Mouse (Mus musculus) liver, embryonic 11.5 days (tissue): ENCODE data around the gene Flt1. TPM values are rescaled to one million over a fixed set of nuclear protein-coding genes. Genes with fewer than 3 reads are reported as not detected.
"Not testable (repeated sequence)": the region's sequence is repeated elsewhere in the genome, so short reads cannot be mapped to it uniquely, and the experiment has no call there.

Experiments
- ATAC-seq: fragments of 200-750 bp; cut with Nextera tagmentation; replicated peaks from 2 replicates; pipeline ENCODE4 v1.8.0; 2017; ENCODE audit warnings: moderate number of reproducible peaks, mild to moderate bottlenecking, moderate TSS enrichment, moderate library complexity; ENCODE audit not compliant: low FRiP score
- DNase-seq: peaks from one replicate; pipeline ENCODE4 v3.0.0-alpha.2; 2017; ENCODE audit warnings: low spot score
- H3K27ac ChIP-seq: fragments of 300-500 bp; sonication (generic); 2 replicates; pipeline ENCODE4 v1.5.1; 2014; ENCODE audit warnings: mild to moderate bottlenecking, low read depth, low read length, control low read depth
- H3K27me3 ChIP-seq: fragments of 300-500 bp; sonication (generic); replicated peaks from 2 replicates; pipeline ENCODE4 v1.6.1; 2014; ENCODE audit warnings: low read length, mixed read lengths; ENCODE audit not compliant: control insufficient read depth, insufficient read depth
- H3K36me3 ChIP-seq: fragments of 300-500 bp; sonication (generic); 2 replicates; pipeline ENCODE4 v1.6.1; 2014; ENCODE audit warnings: mild to moderate bottlenecking, low read length, moderate library complexity, mixed read lengths; ENCODE audit not compliant: control insufficient read depth, insufficient read depth
- H3K4me1 ChIP-seq: fragments of 300-500 bp; sonication (generic); replicated peaks from 2 replicates; pipeline ENCODE4 v1.6.1; 2014; ENCODE audit warnings: low read length, mixed read lengths; ENCODE audit not compliant: control insufficient read depth, insufficient read depth
- H3K4me2 ChIP-seq: fragments of 300-500 bp; sonication (generic); 2 replicates; pipeline ENCODE4 v1.6.1; 2014; ENCODE audit warnings: mild to moderate bottlenecking, control low read depth, moderate library complexity
- H3K4me3 ChIP-seq: fragments of 300-500 bp; sonication (generic); 2 replicates; pipeline ENCODE4 v1.5.1; 2014; ENCODE audit warnings: low read depth, low read length, control low read depth
- H3K9ac ChIP-seq: fragments of 300-500 bp; sonication (generic); 2 replicates; pipeline ENCODE4 v1.6.1; 2014; ENCODE audit warnings: low read depth, low read length, control low read depth
- H3K9me3 ChIP-seq: fragments of 300-500 bp; sonication (generic); 2 replicates; pipeline ENCODE4 v1.6.1; 2016; ENCODE audit warnings: low read length, inconsistent platforms, mixed read lengths; ENCODE audit not compliant: control insufficient read depth
- WGBS: fragments of 180-500 bp; shearing (Covaris S2); extraction: QIAGEN DNeasy Blood & Tissue Kit; methylation state at CpG from one replicate; pipeline ENCODE4 v1.1.7; 2014; 5-methylcytosine and 5-hydroxymethylcytosine counted together
- polyA plus RNA-seq: library from polyadenylated mRNA; unstranded; fragments of >200 nt; fragmentation: Nextera tagmentation; extraction: Ambion mirVana; gene quantifications from 2 replicates; pipeline ENCODE4 v1.2.1, GENCODE M21; 2014

The Flt1 gene
- polyA plus RNA-seq, 1 experiment from 2014 or later, result 11.5 TPM

DNA sequence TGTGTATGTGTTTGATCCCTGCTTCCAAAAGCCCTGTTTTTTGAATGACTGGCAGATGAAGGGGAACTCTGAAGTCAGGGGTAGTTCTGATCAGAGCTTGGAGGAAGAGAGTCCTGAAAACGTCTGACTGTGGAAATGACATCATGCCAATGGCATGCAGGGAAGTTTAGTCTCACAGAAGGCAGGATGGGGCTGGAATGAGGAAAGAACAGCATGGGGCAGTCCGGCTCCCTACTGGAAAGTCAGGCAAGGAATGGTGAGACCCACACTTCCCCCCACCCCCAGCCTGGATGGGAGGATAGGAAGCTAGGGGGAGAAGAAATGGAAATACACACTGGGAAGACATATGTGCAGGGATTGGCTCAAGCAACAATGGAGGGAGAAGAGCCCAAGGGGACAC is 105.6 kb downstream of the Flt1 start:
- Histone ChIP-seq H3K9me3 (no peaks in the 10 kb centered on the region), H3K9ac (no peak overlapping the region), H3K4me2 (no peak overlapping the region), H3K27me3 (no peaks in the 10 kb centered on the region), H3K36me3 (no peaks in the 10 kb centered on the region), H3K27ac (no peak overlapping the region), H3K4me1 (no peaks in the 10 kb centered on the region), H3K4me3 (no peak overlapping the region)
- DNase-seq (no peak), ATAC-seq (no peak)
- WGBS, result 22% methylated on average over 2 of the region's 2 CpGs

DNA sequence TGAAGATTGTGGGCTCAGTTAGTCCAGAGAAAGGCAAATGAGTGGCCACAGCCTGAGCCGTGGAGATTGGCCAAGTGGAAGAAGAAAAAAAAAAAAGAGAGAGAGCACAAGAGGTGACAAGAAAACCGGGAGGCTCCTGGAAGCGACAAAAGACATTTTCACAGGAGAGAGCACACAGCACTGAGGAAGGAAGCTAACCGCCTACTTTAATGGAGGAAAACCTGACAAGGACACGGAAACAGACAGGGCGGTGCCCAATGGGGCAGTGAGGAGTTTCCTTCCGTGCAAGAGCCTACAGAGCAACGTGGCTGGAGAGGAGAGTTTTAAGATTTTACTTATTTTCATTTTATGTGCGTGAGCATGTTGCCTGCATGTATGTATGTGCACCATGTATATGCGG is 107.6 kb downstream of the Flt1 start:
- Histone ChIP-seq H3K4me2 (no peak overlapping the region), H3K27me3 (no peaks in the 10 kb centered on the region), H3K9ac (no peak overlapping the region), H3K27ac (no peak overlapping the region), H3K36me3 (no peaks in the 10 kb centered on the region), H3K4me1 (no peaks in the 10 kb centered on the region), H3K4me3 (no peak overlapping the region), H3K9me3 (no peaks in the 10 kb centered on the region)
- WGBS, result 73% methylated on average over 10 of the region's 10 CpGs
- no peak for DNase-seq
- no peak for ATAC-seq

DNA sequence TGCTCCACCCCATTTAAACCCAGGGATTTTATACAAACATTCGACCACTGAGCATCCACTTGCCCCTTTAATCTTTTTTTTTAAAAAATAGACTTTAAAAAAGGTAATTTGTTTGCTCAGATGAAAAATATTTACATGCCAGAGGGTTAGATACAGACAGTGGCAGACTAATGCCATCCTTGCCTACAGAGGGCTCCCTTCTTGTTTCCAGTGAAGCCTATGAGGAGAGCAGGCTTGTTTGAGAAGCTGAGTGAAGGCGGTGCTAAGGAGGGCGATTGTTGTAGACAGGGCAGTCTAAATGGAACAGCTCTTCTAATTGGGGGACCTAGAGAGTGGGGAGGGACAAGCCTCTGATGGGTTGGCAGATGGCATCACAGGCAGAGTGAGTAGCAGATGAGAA is 109.4 kb downstream of the Flt1 start:
- Histone ChIP-seq H3K9me3 (no peaks in the 10 kb centered on the region), H3K4me1 (no peaks in the 10 kb centered on the region), H3K27me3 (no peaks in the 10 kb centered on the region), H3K9ac (no peak overlapping the region), H3K36me3 (no peaks in the 10 kb centered on the region), H3K4me3 (no peak overlapping the region), H3K27ac (no peak overlapping the region), H3K4me2 (no peak overlapping the region)
- no peak for DNase-seq
- no peak for ATAC-seq
- WGBS, result 67% methylated on average over 3 of the region's 3 CpGs

DNA sequence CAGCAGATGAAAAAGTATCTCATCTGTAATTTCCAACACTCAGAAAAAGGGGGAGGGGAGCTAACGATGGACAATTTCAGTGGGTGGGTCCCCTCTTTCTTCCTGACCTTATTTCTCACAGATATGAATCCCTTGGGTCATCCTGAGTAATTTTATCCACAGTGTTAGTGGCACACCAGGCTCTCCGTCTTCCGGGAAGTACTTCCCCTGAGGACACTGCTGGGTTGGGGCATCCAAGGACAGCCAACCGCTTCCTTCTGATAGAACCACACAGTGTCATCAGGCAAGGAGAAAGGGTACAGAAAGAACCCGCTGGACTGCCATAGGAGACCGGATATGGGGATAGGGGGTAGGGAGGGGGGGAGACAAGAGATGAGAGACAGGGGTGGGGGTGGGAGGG is 111.2 kb downstream of the Flt1 start:
- no peak for ATAC-seq
- Histone ChIP-seq H3K9me3 (no peaks in the 10 kb centered on the region), H3K27ac (no peak overlapping the region), H3K4me2 (no peak overlapping the region), H3K4me1 (no peaks in the 10 kb centered on the region), H3K4me3 (no peak overlapping the region), H3K36me3 (no peaks in the 10 kb centered on the region), H3K27me3 (no peaks in the 10 kb centered on the region), H3K9ac (no peak overlapping the region)
- WGBS, result 80% methylated on average over 6 of the region's 6 CpGs
- no peak for DNase-seq

DNA sequence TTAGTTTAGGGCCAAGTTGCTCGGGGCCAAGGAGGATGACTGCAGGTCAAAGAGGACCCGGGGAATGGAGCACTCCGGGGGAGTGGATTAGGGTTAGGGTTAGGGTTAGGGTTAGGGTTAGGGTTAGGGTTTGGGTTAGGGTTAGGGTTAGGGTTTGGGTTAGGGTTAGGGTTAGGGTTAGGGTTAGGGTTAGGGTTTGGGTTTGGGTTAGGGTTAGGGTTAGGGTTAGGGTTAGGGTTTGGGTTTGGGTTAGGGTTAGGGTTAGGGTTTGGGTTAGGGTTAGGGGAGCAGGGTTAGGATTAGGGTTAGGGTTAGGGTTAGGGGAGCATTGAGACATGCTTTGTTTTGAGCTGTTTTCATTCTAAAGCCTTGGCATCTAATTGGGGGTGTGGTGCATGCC is 114.5 kb downstream of the Flt1 start:
- 76% methylated on average over 3 of the region's 3 CpGs for WGBS

DNA sequence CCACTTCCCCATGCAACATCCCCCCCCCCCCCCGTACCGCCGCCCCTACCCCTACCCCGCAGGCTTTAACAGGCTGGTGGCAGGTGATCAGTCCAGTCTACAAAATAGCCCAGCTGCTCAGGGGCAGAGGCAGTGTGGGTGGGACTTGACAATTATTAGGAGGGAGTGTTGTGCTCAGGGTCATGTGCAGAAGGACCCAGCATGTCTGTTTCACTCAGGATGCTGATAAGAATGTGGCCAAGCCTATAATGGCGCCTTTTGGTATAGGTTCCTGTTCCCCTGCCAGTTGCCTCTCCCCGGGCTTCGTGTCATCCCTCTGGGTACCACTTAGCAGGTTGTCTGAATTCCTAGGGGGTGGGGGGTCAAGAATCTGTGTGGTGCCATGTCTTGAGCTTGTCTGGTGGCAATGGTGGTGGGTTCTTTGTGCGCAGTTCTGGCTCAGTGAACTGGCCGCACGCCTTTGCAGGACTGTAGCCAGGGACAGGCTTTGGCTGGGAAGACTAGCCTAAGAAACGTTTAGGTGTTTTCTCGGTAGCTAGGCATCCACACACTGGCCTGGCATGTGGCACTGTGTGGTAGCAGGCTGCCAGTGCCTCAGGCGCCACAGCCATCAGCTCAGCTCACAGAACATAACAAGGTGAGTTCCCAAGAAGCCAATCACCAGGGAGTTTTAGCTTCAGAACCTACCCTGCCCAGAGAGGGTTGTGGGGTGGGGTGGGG is 118.4 kb downstream of the Flt1 start:
- Histone ChIP-seq H3K9me3 (no peaks in the 10 kb centered on the region), H3K36me3 (no peaks in the 10 kb centered on the region), H3K27ac (no peak overlapping the region), H3K4me2 (no peak overlapping the region), H3K9ac (no peak overlapping the region), H3K27me3 (no peaks in the 10 kb centered on the region), H3K4me3 (no peak overlapping the region), H3K4me1 (no peaks in the 10 kb centered on the region)
- ATAC-seq (no peak), DNase-seq (no peak)
- 73% methylated on average over 13 of the region's 13 CpGs for WGBS

More for the DNA sequence above, 114.5 kb downstream of the Flt1 start:
- not testable (repeated sequence) for H3K27me3 ChIP-seq, H3K9me3 ChIP-seq, H3K4me2 ChIP-seq, ATAC-seq, H3K4me1 ChIP-seq, H3K27ac ChIP-seq, H3K9ac ChIP-seq, H3K36me3 ChIP-seq, H3K4me3 ChIP-seq, DNase-seq

DNA sequence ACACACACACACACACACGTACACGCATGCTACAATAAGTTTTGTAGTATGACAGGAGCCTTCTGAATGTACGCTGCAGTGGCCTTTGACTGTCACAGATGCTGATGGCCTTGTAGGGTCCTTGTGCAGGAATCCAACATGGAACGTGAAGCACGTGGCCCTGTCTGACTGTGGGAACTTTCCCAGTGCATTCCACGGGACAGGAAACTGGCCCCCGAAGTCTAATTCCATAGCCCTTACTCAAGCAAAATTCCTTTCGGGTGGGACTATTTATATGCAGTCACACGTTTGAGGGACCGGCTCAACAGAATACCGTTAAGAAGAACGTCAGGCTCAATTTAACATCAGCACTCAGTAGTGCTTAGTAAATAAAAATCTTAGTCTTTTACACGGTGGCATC is 119.1 kb downstream of the Flt1 start:
- Histone ChIP-seq H3K27ac (no peak overlapping the region), H3K4me2 (no peak overlapping the region), H3K9me3 (no peaks in the 10 kb centered on the region), H3K9ac (no peak overlapping the region), H3K4me1 (no peaks in the 10 kb centered on the region), H3K4me3 (no peak overlapping the region), H3K27me3 (no peaks in the 10 kb centered on the region), H3K36me3 (no peaks in the 10 kb centered on the region)
- no peak for DNase-seq
- ATAC-seq, result no peak
- 90% methylated on average over 13 of the region's 13 CpGs for WGBS

DNA sequence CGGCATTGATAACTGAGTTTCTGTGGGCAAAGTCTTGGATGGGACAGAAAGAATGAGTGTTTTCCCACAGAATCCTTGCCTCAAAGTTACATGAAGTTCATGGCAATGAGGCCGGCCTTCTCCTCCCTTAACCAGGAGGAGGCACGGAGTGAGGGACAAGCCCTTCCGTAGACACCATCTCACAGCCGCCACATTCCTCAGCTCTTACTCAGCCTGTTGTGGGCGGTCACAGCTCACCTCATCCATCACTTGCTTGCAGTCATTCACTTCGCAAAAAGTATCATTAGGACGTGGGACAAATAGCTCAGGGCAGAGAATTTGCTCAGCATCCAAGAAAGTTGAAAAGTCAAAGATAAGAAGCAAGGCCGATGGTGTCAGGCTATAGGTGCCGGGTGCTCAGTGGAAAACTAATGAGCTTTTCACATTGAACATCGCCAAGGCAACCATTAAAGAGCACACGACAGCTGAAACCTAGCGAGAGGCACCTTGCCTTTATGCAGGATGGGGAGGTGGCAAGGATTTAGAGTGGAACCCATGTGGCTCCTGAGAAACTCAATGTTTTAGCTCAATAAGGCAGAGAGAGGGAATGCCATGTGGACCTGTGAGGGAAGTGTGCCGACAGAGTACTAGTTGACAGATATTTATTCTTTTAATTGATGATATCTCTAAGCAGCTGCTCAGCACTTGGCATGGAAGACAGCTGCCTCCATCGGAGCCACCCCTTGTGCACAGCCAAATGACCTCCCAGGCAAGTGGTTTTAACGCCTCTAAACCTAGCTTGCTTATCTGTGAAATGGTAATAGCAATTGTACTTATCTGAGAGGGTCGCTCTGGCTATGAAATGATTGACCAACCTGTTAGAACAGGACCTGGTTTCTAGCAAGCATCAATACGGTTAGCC is 124.1 kb downstream of the Flt1 start:
- no peak overlapping the region for H3K4me2 ChIP-seq
- DNase-seq (no peak), ATAC-seq (no peak)
- WGBS, result 56% methylated on average over 18 of the region's 18 CpGs
- no peaks in the 10 kb centered on the region for H3K27me3 ChIP-seq
- H3K27ac ChIP-seq, result no peak overlapping the region
- H3K36me3 ChIP-seq, result no peaks in the 10 kb centered on the region
- no peak overlapping the region for H3K4me3 ChIP-seq
- H3K9ac ChIP-seq, result no peak overlapping the region
- no peaks in the 10 kb centered on the region for H3K9me3 ChIP-seq
- no peaks in the 10 kb centered on the region for H3K4me1 ChIP-seq

DNA sequence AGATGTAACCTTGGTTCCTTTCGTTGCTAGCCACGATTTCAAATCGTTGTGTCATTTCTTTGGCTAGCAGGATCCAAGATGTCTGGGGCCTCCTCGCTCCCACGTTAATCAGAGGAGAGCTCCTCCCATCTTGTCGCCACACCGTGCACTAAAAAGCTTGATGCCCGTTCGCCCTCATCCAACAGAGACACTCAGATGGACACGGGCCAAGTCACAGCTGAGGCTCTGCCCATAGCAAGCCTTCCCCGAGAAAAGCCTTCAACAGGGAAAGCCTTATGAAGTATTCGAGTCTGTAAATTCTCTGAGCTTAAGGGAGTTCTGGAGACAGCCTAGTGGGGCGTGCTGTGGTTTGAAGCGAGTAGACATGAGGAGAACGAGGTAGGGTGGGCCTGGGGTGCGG is 128.0 kb downstream of the Flt1 start:
- Histone ChIP-seq H3K4me2 (no peak overlapping the region), H3K27ac (no peak overlapping the region), H3K4me1 (no peaks in the 10 kb centered on the region), H3K36me3 (no peaks in the 10 kb centered on the region), H3K4me3 (no peak overlapping the region), H3K9ac (no peak overlapping the region), H3K9me3 (no peaks in the 10 kb centered on the region), H3K27me3 (no peaks in the 10 kb centered on the region)
- ATAC-seq (no peak), DNase-seq (no peak)
- WGBS, result 80% methylated on average over 16 of the region's 16 CpGs
